Mouse (Mus musculus): ENCODE results near the gene Hmgcl.

Hmgcl gene

DNA sequence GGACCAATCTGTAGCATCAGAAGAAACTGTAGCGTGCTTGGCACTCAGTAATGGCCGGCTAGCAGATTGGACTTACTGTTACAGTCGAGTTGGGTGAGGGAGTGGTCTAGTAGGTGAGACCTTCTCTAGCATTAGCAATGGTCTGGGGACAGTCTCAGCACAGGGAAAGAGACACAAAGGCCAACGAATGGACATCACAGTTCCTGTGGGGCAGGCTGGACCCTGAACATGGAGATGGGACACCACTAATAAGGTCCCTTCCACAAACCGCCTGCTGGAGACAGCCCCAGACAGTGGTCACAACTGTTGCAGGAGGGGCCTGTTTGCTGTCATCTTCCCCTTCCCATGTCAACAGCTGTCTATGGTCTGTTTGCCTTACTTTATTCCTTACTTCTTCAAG, 15.5 kb downstream of the Hmgcl start:
- no peaks in the 10 kb centered on the region for H3K27me3 ChIP-seq (ENCODE audit: control insufficient read depth, insufficient read depth, low read length, poor library complexity, severe bottlenecking)
- DNase-seq (ENCODE audit: low read depth, low spot score): no peak
- no peaks in the 10 kb centered on the region for H3K36me3 ChIP-seq (ENCODE audit: control insufficient read depth, insufficient read depth, low read length, poor library complexity, severe bottlenecking)

DNA sequence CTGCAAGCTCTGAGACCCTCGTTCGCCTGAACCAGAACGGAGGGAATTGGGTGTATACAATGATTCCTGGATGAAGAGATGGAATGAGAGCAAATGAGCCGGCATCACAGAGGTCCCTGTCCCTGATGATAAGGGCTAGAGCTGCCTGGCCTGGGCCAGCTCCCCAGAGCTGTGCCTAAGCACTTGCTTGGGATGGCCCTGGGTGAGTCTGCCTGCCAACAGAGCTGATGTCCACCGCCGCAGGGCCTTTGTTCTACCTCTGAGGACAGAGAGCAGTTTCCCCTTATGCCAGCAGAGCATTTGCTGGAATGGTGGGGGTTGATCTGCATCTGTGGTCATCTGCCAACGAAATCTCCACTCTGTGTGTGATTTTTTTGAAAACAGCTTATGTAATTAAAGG, 15.9 kb downstream of the Hmgcl start:
- Histone ChIP-seq H3K36me3 (ENCODE audit: control insufficient read depth, insufficient read depth, low read length, poor library complexity, severe bottlenecking) (no peaks in the 10 kb centered on the region), H3K27me3 (ENCODE audit: control insufficient read depth, insufficient read depth, low read length, poor library complexity, severe bottlenecking) (no peaks in the 10 kb centered on the region)
- no peak for DNase-seq (ENCODE audit: low read depth, low spot score)

DNA sequence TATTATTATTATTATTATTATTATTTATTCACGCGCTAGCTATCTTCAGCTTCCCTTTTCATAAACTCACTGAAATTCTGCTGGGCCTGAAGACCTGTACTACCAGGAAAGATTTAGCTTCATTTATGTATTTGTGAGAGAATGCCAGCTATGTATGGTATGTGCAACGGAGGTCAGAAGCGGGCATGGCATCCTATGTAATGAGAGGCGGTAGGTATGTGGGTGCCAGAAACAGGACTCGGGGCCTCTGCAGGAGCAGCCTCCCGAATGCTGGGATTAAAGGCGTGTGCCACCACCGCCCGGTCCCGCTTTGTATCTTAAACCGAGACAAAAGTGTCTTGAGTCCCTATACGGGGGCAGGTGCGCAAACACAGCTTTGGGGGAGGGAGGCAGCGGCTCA, 16.7 kb downstream of the Hmgcl start:
- peaks cover 4% of the 10 kb centered on the region; the same call in 1 of the 2 replicates for H3K36me3 ChIP-seq (ENCODE audit: control insufficient read depth, insufficient read depth, low read length, poor library complexity, severe bottlenecking)
- H3K27me3 ChIP-seq (ENCODE audit: control insufficient read depth, insufficient read depth, low read length, poor library complexity, severe bottlenecking): no peaks in the 10 kb centered on the region
- DNase-seq (ENCODE audit: low read depth, low spot score): no peak

DNA sequence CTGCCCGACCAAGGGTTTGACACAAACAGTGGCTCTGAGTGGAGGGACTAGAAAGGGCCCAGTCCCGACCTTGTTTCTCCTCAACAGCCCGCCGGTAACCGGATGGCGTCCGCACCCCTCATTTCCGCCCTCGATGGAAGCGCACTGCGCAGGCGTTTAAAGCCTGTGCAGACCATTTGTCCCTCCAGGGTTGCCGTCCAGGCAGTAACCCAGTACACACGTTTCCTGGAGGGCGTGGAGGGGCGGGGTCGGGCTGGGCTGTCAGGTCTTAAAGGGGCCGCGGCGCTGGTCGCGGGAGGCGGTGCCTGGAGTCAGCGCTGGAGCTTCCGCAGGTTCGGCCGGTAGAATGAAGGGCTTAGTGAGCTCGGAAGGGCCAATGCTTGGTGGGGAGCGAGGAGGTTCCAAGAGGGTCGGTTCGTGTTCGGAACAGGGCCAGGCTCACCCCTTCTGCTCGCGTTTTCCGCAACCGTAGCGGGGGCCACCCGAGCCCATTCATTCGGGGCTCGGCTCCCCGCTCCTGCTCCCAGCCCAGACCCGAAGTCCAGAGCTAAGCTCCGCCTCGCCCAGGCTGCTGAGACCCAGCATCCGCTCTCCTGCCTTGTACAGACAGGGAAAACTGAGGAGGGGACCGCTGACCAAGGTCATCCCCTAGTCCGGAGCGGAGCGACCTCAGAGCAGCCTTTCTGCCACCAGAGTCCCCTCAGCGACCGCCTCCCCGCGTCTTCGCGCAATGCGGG, 17.4 kb downstream of the Hmgcl start, which contains the start of gene Gale:
Gene Gale, plus strand, starts transcription at position 271 of the 737 bp plus-strand sequence.
- DNase-seq (ENCODE audit: low read depth, low spot score): peak; percentile 98
- H3K27me3 ChIP-seq (ENCODE audit: control insufficient read depth, insufficient read depth, low read length, poor library complexity, severe bottlenecking): no peaks in the 10 kb centered on the region
- peaks cover 5% of the 10 kb centered on the region for H3K36me3 ChIP-seq (ENCODE audit: control insufficient read depth, insufficient read depth, low read length, poor library complexity, severe bottlenecking)

DNA sequence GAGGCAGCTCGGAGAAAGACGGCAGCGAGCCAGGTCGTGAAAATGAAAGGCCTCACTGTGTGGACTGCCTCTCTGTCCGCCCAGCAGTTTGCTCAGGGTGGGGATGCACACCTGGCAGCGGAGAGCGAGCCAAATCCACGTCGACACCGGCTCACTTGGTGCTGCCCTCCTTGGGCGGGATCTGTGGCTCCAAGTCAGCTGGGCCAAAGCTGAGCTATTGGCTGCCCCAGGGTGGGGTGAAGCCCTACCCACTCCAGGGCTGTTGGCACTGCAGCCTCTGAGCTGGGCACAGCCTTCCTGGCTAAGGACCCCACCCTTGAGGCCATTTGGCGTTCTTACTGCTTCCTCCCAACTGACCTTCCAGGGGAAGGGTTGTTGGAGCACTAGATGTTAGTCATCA, 18.2 kb downstream of the Hmgcl start:
- Histone ChIP-seq H3K27me3 (ENCODE audit: control insufficient read depth, insufficient read depth, low read length, poor library complexity, severe bottlenecking) (no peaks in the 10 kb centered on the region), H3K36me3 (ENCODE audit: control insufficient read depth, insufficient read depth, low read length, poor library complexity, severe bottlenecking) (peaks cover 5% of the 10 kb centered on the region)
- DNase-seq (ENCODE audit: low read depth, low spot score): peak; percentile 44

DNA sequence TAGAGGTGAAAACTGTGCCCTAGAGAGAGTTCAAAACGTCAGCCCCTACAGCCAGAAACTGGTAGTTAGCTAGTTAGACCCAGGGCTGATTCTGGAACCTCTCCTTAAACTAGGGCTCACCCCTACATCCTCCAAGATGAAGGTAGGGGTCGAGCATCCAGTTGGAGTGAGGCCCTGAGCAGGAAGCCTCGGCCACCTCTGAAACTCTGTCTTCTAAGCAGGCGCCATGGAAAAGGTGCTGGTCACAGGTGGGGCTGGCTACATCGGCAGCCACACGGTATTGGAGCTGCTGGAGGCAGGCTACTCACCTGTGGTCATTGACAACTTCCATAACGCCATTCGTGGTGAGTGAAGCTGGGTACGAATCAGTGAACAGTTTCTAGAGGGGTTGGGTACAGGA, 18.9 kb downstream of the Hmgcl start:
- no peak for DNase-seq (ENCODE audit: low read depth, low spot score)
- no peaks in the 10 kb centered on the region for H3K27me3 ChIP-seq (ENCODE audit: control insufficient read depth, insufficient read depth, low read length, poor library complexity, severe bottlenecking)
- H3K36me3 ChIP-seq (ENCODE audit: control insufficient read depth, insufficient read depth, low read length, poor library complexity, severe bottlenecking): peaks cover 8% of the 10 kb centered on the region

DNA sequence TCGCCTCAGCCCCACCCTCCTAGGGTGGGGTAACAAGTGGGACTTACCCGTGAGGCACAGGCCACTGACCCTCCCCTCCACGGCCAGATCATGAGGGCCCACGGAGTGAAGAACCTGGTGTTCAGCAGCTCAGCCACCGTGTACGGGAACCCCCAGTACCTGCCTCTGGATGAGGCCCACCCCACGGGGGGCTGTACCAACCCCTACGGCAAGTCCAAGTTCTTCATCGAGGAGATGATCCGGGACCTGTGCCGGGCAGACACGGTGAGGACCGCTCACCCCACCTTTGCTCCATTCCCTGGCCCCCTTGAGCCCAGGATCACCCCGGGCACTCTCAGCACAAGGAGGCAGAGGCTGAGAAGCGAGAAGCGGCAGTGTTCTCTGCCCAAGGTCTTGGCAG, 20.0 kb downstream of the Hmgcl start:
- DNase-seq (ENCODE audit: low read depth, low spot score): no peak

DNA sequence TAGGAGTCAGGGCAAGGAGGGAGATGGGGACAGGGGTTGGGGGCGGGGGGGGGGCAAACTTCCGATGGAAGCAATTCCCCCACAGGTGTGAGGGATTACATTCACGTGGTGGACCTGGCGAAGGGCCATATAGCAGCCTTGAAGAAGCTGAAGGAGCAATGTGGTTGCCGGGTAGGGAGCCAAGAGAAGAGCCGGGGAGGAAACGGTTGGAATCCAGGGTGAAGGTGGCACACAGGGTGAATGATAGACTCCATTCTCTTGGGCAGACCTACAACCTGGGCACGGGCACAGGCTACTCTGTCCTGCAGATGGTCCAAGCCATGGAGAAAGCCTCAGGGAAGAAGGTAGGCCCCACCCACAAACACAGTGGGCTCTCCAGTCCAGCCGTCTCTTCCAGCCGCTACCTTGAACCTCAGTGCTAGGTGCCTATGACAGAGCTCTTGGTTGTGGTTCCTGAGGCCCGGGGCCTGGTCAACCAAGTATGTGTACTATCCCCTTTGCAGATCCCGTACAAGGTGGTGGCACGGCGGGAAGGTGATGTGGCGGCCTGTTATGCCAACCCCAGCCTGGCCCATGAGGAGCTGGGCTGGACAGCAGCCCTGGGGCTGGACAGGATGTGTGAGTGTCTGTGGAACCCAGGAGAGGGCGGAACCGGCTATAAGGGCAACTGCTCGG, 21.0 kb downstream of the Hmgcl start:
- DNase-seq (ENCODE audit: low read depth, low spot score): no peak
- no peaks in the 10 kb centered on the region for H3K27me3 ChIP-seq (ENCODE audit: control insufficient read depth, insufficient read depth, low read length, poor library complexity, severe bottlenecking)
- H3K36me3 ChIP-seq (ENCODE audit: control insufficient read depth, insufficient read depth, low read length, poor library complexity, severe bottlenecking): peaks cover 8% of the 10 kb centered on the region

More for the DNA sequence above, 20.0 kb downstream of the Hmgcl start:
- Histone ChIP-seq H3K27me3 (ENCODE audit: control insufficient read depth, insufficient read depth, low read length, poor library complexity, severe bottlenecking) (no peaks in the 10 kb centered on the region), H3K36me3 (ENCODE audit: control insufficient read depth, insufficient read depth, low read length, poor library complexity, severe bottlenecking) (peaks cover 8% of the 10 kb centered on the region)

DNA sequence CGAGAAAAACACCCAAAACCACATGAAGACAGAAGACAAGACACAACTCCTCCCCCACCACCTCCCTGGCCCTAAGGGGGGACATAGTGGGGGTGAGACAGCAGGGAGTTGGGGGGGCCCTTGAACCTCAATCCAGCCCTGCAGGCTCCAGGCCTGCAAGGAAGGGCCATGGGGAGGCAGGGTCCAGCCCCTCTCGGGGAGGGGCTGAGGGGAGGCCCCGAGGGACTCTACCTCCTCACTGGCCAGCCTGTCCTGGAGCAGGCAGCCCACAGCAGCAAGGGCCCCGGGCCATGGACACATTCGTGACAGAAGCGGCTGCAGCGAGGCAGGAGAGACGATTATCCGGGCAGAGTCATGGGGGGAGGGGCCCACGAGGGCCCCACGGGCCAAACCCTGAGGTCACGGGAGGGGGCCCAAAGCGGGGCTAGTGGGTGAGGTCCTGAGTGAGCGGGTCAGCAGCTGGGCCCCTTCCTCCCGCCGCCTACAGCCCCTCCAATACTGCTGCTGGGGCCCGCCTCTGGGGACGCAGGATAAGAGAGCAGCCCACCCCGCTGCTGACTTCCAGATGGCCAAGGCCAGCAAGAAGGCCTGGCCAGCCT, 22.1 kb downstream of the Hmgcl start:
- Histone ChIP-seq H3K36me3 (ENCODE audit: control insufficient read depth, insufficient read depth, low read length, poor library complexity, severe bottlenecking) (peaks cover 8% of the 10 kb centered on the region), H3K27me3 (ENCODE audit: control insufficient read depth, insufficient read depth, low read length, poor library complexity, severe bottlenecking) (no peaks in the 10 kb centered on the region)
- DNase-seq (ENCODE audit: low read depth, low spot score): no peak

DNA sequence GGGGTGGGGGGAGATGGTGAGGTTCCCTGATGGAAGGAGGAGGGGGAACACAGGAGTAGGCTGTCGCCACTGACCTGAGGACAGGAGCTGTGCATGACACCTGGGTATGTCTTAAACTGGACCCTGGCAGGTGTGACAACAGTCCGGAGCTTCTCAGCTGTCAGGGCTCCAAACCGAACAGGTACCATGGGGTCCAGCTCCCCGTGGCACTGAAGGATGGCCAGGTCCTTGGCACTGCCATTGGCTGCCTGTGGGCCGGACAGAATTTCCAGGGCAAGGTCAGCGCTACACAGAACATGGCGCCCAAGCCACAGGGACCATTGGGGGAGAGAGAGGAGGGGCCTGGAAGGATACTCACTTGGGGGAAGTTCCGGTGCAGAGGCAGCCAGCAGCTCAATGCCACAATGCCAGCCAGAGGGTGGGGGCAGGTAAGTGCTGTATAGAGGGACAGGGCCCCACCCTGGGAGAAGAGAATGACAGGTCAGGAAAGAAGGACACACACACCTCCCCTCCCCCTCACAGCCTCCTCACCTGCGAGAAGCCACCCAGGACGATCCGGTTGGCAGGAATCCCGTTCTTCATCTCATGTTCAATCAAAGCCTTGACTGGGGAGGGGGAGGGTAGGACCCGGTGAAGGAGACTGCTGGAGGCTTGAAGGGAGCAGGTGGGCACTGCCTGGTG, 23.0 kb downstream of the Hmgcl start:
- peaks cover 8% of the 10 kb centered on the region for H3K36me3 ChIP-seq (ENCODE audit: control insufficient read depth, insufficient read depth, low read length, poor library complexity, severe bottlenecking)
- H3K27me3 ChIP-seq (ENCODE audit: control insufficient read depth, insufficient read depth, low read length, poor library complexity, severe bottlenecking): no peaks in the 10 kb centered on the region
- no peak for DNase-seq (ENCODE audit: low read depth, low spot score)

DNA sequence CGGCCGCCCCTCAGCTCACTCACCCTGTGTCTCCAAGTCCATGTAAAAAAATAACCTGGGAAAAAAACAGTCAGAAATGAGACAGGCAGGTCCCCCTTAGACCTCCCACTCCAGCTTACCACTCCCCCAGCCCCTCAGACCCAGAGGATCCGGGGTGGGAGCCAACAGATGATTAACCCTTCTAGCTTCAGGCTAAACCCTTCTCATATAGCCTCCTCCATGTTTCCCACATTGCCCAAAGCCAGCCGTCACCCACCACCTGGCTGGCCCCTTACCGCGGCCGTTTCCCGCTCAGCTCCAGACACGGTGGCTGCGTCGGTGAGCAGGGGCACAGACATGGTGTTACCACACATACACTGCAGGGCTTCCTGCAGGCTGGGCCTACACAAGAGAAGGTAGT, 24.3 kb downstream of the Hmgcl start:
- no peak for DNase-seq (ENCODE audit: low read depth, low spot score)
- H3K27me3 ChIP-seq (ENCODE audit: control insufficient read depth, insufficient read depth, low read length, poor library complexity, severe bottlenecking): no peaks in the 10 kb centered on the region

DNA sequence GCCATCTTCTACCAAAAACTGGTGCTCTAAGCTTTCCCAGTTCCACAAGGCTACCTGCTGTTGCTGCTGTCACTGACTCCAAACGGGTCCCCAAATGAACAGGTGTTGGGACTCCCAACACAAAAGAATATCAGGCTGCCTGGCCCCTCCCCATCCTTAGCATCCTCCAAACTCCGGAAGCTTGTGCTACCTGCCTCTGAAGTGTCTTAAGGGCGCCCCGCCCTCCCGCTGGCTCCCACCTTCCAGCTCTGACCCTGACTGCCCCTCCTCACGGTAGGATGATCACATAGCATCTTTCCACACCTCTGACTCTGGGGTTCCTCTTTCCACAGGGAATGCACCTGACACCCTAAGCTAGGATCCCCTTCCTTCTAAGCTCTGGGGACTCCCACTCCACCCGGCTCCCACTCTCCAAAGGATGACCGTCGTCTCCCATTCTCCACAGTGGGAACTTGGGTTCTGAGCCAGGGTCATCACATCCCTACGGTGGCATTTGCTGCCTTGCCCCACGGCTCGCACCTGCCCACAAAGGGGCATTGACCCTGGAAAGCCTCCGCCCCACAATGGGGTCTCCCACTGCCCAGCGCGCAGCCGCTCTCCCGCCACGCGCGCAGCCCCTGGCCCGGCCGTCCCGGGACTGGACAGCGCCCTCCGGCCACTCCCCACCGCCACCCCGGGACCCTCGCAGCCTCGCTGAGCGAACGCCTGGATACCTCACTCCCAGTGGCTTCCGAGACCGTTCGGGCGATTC, 25.7 kb downstream of the Hmgcl start:
- DNase-seq (ENCODE audit: low read depth, low spot score): peak; percentile 44
- H3K27me3 ChIP-seq (ENCODE audit: control insufficient read depth, insufficient read depth, low read length, poor library complexity, severe bottlenecking): no peaks in the 10 kb centered on the region

More for the DNA sequence above, 24.3 kb downstream of the Hmgcl start:
- peaks cover 8% of the 10 kb centered on the region for H3K36me3 ChIP-seq (ENCODE audit: control insufficient read depth, insufficient read depth, low read length, poor library complexity, severe bottlenecking)

DNA sequence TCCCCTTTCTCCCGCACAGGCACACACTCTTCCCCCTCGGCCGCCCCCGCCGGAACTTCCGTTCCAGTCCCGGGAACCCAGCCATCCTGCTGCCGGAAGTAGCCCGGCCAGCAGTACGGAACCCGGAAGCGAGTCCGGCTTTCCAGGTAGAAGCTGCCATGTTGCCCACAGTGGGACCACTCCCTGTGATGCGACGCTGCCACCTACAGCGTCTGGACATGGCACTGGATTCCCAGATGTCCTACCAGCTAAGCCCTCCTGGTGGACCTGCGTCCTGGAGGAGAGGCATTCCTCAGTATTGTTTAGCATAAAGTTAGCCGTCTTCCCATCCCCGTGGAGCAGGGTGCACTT, 26.3 kb downstream of the Hmgcl start, which contains the start of gene Lypla2:
Gene Lypla2, minus strand, starts transcription at position 71 of the 351 bp plus-strand sequence.
- no peaks in the 10 kb centered on the region for H3K27me3 ChIP-seq (ENCODE audit: control insufficient read depth, insufficient read depth, low read length, poor library complexity, severe bottlenecking)

More for the DNA sequence above, 25.7 kb downstream of the Hmgcl start:
- H3K36me3 ChIP-seq (ENCODE audit: control insufficient read depth, insufficient read depth, low read length, poor library complexity, severe bottlenecking): peaks cover 10% of the 10 kb centered on the region

More for the DNA sequence above, 26.3 kb downstream of the Hmgcl start, which contains the start of gene Lypla2:
- H3K36me3 ChIP-seq (ENCODE audit: control insufficient read depth, insufficient read depth, low read length, poor library complexity, severe bottlenecking): peaks cover 10% of the 10 kb centered on the region
- DNase-seq (ENCODE audit: low read depth, low spot score): peak; percentile 58

Data from splenic B cell, adult 2 months (primary cell).